Mouse (Mus musculus): ENCODE results near the gene Tnxb. TPM values are rescaled to one million over a fixed set of nuclear protein-coding genes. Genes with fewer than 3 reads are reported as not detected.

The Tnxb gene
- polyA plus RNA-seq, 1 experiment from 2014 or later, result 2.2 TPM

DNA sequence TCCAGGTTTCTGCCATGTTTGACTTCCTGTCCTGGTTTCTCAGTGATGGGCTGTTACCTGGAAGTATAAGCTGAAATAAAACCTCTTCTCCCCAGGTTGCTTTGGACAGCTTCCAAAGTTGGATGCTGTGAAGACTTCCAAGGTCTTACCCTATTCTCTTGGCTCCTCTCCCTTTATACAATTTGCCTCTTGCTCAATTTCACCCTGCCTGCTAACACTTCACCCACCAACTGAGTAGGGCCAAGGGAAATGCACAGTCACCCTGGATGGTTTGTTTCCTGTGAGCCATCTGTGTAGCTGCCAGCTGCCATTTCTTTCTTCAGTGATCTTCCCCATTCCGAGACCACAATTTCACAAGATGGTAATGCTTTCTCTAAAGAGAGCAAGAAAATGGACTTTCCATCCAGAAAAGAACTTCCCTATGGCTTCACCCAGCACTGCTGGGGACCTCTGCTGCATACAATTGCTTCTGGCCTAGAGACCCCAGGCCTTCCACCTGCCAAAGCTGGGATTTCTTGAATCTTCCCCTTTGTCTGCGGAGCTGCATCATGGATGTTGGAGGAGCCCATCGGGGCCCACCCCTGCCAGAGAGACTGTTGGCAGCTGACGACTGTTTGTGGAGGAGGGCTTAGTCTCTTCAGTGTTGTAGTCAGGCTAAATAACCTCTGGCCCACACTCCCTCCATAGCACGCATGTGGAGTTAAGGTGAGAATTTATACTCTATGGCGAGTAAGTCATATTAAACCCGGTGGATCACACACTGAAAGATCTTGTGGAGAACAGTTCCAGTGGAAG is 30.7 kb upstream of the Tnxb start:
- Histone ChIP-seq H3K4me1 (replicated peaks; ENCODE audit: control insufficient read depth, insufficient read depth, low read length) (no peaks in the 10 kb centered on the region), H3K4me3 (ENCODE audit: low read depth, low read length) (no peak overlapping the region), H3K9me3 (ENCODE audit: control insufficient read depth, low read length) (no peaks in the 10 kb centered on the region), H3K27me3 (replicated peaks; ENCODE audit: control insufficient read depth, insufficient read depth, low read length) (no peaks in the 10 kb centered on the region), H3K4me2 (ENCODE audit: low read length) (no peak overlapping the region), H3K36me3 (ENCODE audit: control insufficient read depth, insufficient read depth, low read length) (no peaks in the 10 kb centered on the region), H3K27ac (ENCODE audit: low read depth) (no peak overlapping the region), H3K9ac (ENCODE audit: low read length) (no peak overlapping the region)
- ATAC-seq (replicated peaks; ENCODE audit: low FRiP score, low TSS enrichment, low read depth) (no peak), DNase-seq (ENCODE audit: low spot score) (no peak)
- 80% methylated on average over 7 of the region's 7 CpGs for WGBS

DNA sequence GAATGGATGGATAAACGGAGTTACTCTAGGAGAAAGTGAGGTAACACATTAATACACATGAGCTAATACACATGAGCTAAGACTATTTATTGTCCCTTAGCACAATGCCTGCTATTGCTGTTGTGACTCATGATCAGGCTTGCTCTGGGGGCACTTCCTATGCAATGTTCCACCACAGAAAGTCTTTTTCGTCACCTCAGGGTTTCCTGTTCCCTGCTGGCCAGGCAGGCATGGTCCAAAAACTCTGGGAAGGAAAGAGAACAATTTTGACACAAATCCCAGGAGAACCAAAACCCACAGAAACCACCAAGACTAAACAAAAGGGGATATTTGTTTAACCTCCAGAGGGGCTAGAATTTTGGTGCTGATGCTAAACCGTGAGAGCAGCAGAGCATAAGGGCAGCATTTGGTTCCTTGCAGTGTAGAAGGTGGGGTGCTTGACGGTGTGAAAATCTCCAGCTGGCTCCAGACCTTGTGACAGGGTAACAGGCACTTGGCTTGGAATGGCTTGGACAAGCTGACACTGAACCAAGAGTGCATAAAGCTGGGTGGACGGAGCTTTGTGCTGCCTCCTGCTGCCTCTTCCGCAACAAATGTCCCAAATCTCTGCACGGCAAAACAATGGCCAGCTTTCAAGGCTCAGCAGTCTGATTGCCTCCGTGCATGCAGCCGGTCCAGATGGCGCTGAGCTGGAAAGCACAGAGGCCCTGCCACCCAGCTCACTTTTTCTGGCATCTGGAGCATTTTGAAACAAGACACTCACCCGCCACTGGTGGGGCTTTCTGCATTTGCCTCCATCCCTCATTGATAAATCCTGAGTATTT is 29.3 kb upstream of the Tnxb start:
- ATAC-seq (replicated peaks; ENCODE audit: low FRiP score, low TSS enrichment, low read depth), result no peak
- DNase-seq (ENCODE audit: low spot score), result no peak
- Histone ChIP-seq H3K4me3 (ENCODE audit: low read depth, low read length) (no peak overlapping the region), H3K36me3 (ENCODE audit: control insufficient read depth, insufficient read depth, low read length) (no peaks in the 10 kb centered on the region), H3K4me2 (ENCODE audit: low read length) (no peak overlapping the region), H3K9ac (ENCODE audit: low read length) (no peak overlapping the region), H3K27me3 (replicated peaks; ENCODE audit: control insufficient read depth, insufficient read depth, low read length) (no peaks in the 10 kb centered on the region), H3K9me3 (ENCODE audit: control insufficient read depth, low read length) (no peaks in the 10 kb centered on the region), H3K27ac (ENCODE audit: low read depth) (peak overlapping the region; percentile 60), H3K4me1 (replicated peaks; ENCODE audit: control insufficient read depth, insufficient read depth, low read length) (peaks cover 9% of the 10 kb centered on the region; the same call in 1 of the 2 replicates)
- 19% methylated on average over 11 of the region's 11 CpGs for WGBS

DNA sequence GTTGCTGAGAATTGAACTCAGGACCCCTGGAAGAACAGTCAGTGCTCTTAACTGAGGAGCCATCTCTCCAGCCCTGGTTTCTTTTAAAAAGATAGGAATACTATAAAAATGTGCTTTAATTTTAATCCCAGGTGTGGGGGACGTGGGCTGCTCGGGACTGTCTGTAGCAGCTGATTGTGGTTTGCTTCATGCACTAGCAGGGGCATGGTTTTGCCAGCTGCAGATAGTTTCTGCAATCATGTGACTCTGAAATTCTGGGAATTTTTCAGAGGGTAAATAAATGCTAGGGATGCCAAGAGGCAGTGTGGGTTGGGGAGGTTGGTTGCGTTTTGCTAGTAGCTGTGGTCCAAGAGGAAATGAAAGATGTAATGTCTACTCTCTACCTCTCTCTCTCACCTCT is 28.4 kb upstream of the Tnxb start:
- ATAC-seq (replicated peaks; ENCODE audit: low FRiP score, low TSS enrichment, low read depth) (no peak), DNase-seq (ENCODE audit: low spot score) (no peak)
- peaks cover 15% of the 10 kb centered on the region; the same call in 1 of the 2 replicates for H3K4me1 ChIP-seq (replicated peaks; ENCODE audit: control insufficient read depth, insufficient read depth, low read length)
- no peaks in the 10 kb centered on the region for H3K36me3 ChIP-seq (ENCODE audit: control insufficient read depth, insufficient read depth, low read length)
- WGBS, result 88% methylated on average over 3 of the region's 3 CpGs
- no peak overlapping the region for H3K4me2 ChIP-seq (ENCODE audit: low read length)
- H3K9me3 ChIP-seq (ENCODE audit: control insufficient read depth, low read length), result no peaks in the 10 kb centered on the region
- no peak overlapping the region for H3K9ac ChIP-seq (ENCODE audit: low read length)
- H3K4me3 ChIP-seq (ENCODE audit: low read depth, low read length), result no peak overlapping the region
- H3K27me3 ChIP-seq (replicated peaks; ENCODE audit: control insufficient read depth, insufficient read depth, low read length), result no peaks in the 10 kb centered on the region
- no peak overlapping the region for H3K27ac ChIP-seq (ENCODE audit: low read depth)

DNA sequence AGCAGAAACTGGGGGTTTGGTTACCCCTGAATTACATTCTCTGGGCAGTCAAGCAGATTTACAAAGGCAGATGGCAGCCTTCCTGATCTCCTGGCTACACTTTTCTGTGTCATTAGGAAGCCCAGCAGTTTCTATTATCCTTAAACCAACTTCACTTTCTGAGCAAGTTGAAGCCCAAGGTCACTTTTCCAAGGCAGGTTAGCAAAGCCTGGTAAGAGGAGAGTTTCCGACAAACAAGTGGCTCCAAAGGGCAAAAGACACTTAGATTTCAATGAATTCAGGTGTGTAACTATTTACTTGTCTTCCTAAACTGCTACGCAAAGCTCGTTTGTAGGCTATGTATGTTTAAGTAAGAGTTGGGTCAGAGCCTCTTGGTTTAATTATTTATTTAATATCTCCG is 27.0 kb upstream of the Tnxb start:
- no peak for ATAC-seq (replicated peaks; ENCODE audit: low FRiP score, low TSS enrichment, low read depth)
- DNase-seq (ENCODE audit: low spot score), result no peak
- H3K9ac ChIP-seq (ENCODE audit: low read length), result no peak overlapping the region
- peaks cover under 1% of the 10 kb centered on the region; the same call in 1 of the 2 replicates for H3K36me3 ChIP-seq (ENCODE audit: control insufficient read depth, insufficient read depth, low read length)
- no peak overlapping the region for H3K4me2 ChIP-seq (ENCODE audit: low read length)
- H3K9me3 ChIP-seq (ENCODE audit: control insufficient read depth, low read length), result no peaks in the 10 kb centered on the region
- H3K4me3 ChIP-seq (ENCODE audit: low read depth, low read length), result no peak overlapping the region
- peaks cover 23% of the 10 kb centered on the region; the same call in 1 of the 2 replicates for H3K4me1 ChIP-seq (replicated peaks; ENCODE audit: control insufficient read depth, insufficient read depth, low read length)
- WGBS, result 86% methylated on average over 4 of the region's 4 CpGs
- no peak overlapping the region for H3K27ac ChIP-seq (ENCODE audit: low read depth)
- H3K27me3 ChIP-seq (replicated peaks; ENCODE audit: control insufficient read depth, insufficient read depth, low read length), result no peaks in the 10 kb centered on the region

- H3K9me3 ChIP-seq (ENCODE audit: control insufficient read depth, low read length), result no peaks in the 10 kb centered on the region
- WGBS, result 81% methylated on average over 10 of the region's 10 CpGs
- DNase-seq (ENCODE audit: low spot score) (no peak), ATAC-seq (replicated peaks; ENCODE audit: low FRiP score, low TSS enrichment, low read depth) (no peak)
- no peak overlapping the region for H3K9ac ChIP-seq (ENCODE audit: low read length)
- peaks cover 6% of the 10 kb centered on the region for H3K36me3 ChIP-seq (ENCODE audit: control insufficient read depth, insufficient read depth, low read length)
- peaks cover 25% of the 10 kb centered on the region; the same call in 1 of the 2 replicates for H3K4me1 ChIP-seq (replicated peaks; ENCODE audit: control insufficient read depth, insufficient read depth, low read length)
- H3K4me2 ChIP-seq (ENCODE audit: low read length), result no peak overlapping the region
- no peak overlapping the region for H3K27ac ChIP-seq (ENCODE audit: low read depth)
- no peaks in the 10 kb centered on the region for H3K27me3 ChIP-seq (replicated peaks; ENCODE audit: control insufficient read depth, insufficient read depth, low read length)
- H3K4me3 ChIP-seq (ENCODE audit: low read depth, low read length), result no peak overlapping the region
These were observed 26.4 kb upstream of the Tnxb start for GRCm38 (mm10) chr17:34643944-34644343.

GRCm38 (mm10) chr17:34644608-34645007 is 25.7 kb upstream of the Tnxb start, which contains the start of gene Fkbpl:
Gene Fkbpl (plus strand): TSS chr17:34644764.
- Histone ChIP-seq H3K4me1 (replicated peaks; ENCODE audit: control insufficient read depth, insufficient read depth, low read length) (peaks cover 25% of the 10 kb centered on the region; the same call in 1 of the 2 replicates), H3K9ac (ENCODE audit: low read length) (peak within 1 kb of the TSS; percentile 62), H3K27ac (ENCODE audit: low read depth) (peak within 1 kb of the TSS; percentile 54), H3K4me3 (ENCODE audit: low read depth, low read length) (peak within 1 kb of the TSS; percentile 68), H3K4me2 (ENCODE audit: low read length) (peak within 1 kb of the TSS; percentile 81), H3K9me3 (ENCODE audit: control insufficient read depth, low read length) (no peaks in the 10 kb centered on the region), H3K36me3 (ENCODE audit: control insufficient read depth, insufficient read depth, low read length) (peaks cover 13% of the 10 kb centered on the region), H3K27me3 (replicated peaks; ENCODE audit: control insufficient read depth, insufficient read depth, low read length) (no peaks in the 10 kb centered on the region)
- peak; percentile 75 for ATAC-seq (replicated peaks; ENCODE audit: low FRiP score, low TSS enrichment, low read depth)
- peak; percentile 98 for DNase-seq (ENCODE audit: low spot score)
- 2% methylated on average over 16 of the region's 16 CpGs for WGBS

- DNase-seq (ENCODE audit: low spot score), result no peak
- ATAC-seq (replicated peaks; ENCODE audit: low FRiP score, low TSS enrichment, low read depth), result no peak
- H3K9ac ChIP-seq (ENCODE audit: low read length), result peak overlapping the region; percentile 62
- H3K4me3 ChIP-seq (ENCODE audit: low read depth, low read length), result peak overlapping the region; percentile 68
- no peaks in the 10 kb centered on the region for H3K27me3 ChIP-seq (replicated peaks; ENCODE audit: control insufficient read depth, insufficient read depth, low read length)
- peak overlapping the region; percentile 54; the same call in 1 of the 2 replicates for H3K27ac ChIP-seq (ENCODE audit: low read depth)
- H3K9me3 ChIP-seq (ENCODE audit: control insufficient read depth, low read length), result no peaks in the 10 kb centered on the region
- peaks cover 25% of the 10 kb centered on the region; the same call in 1 of the 2 replicates for H3K4me1 ChIP-seq (replicated peaks; ENCODE audit: control insufficient read depth, insufficient read depth, low read length)
- peaks cover 18% of the 10 kb centered on the region for H3K36me3 ChIP-seq (ENCODE audit: control insufficient read depth, insufficient read depth, low read length)
- WGBS, result 43% methylated on average over 10 of the region's 10 CpGs
- H3K4me2 ChIP-seq (ENCODE audit: low read length), result peak overlapping the region; percentile 81
These were observed 25.0 kb upstream of the Tnxb start for GRCm38 (mm10) chr17:34645256-34645829.

- Histone ChIP-seq H3K9me3 (ENCODE audit: control insufficient read depth, low read length) (no peaks in the 10 kb centered on the region), H3K27me3 (replicated peaks; ENCODE audit: control insufficient read depth, insufficient read depth, low read length) (no peaks in the 10 kb centered on the region), H3K4me1 (replicated peaks; ENCODE audit: control insufficient read depth, insufficient read depth, low read length) (peaks cover 25% of the 10 kb centered on the region; the same call in 1 of the 2 replicates), H3K27ac (ENCODE audit: low read depth) (no peak overlapping the region), H3K36me3 (ENCODE audit: control insufficient read depth, insufficient read depth, low read length) (peaks cover 24% of the 10 kb centered on the region), H3K4me2 (ENCODE audit: low read length) (no peak overlapping the region; the same call in 1 of the 2 replicates), H3K9ac (ENCODE audit: low read length) (no peak overlapping the region), H3K4me3 (ENCODE audit: low read depth, low read length) (no peak overlapping the region)
- DNase-seq (ENCODE audit: low spot score) (no peak), ATAC-seq (replicated peaks; ENCODE audit: low FRiP score, low TSS enrichment, low read depth) (no peak)
- WGBS, result 85% methylated on average over 30 of the region's 30 CpGs
These were observed 24.4 kb upstream of the Tnxb start for GRCm38 (mm10) chr17:34645831-34646511.

All from intestine, embryonic 14.5 days (tissue).